Mouse (Mus musculus): ENCODE data around the gene Sall4.

- TF ChIP-seq CTCF (IDR thresholded peaks at IDR 0.05; ENCODE audit: low read depth, low read length): no peak
- TF ChIP-seq TAL1 (conservative IDR thresholded peaks at IDR 0.05; ENCODE audit: low read depth, low read length): no peak
- TF ChIP-seq GATA1 (IDR thresholded peaks at IDR 0.05; ENCODE audit: borderline replicate concordance, low read length): no peak
- no peak for TF ChIP-seq POLR2AphosphoS5 (IDR thresholded peaks at IDR 0.05; ENCODE audit: insufficient replicate concordance, low read depth, low read length)
- no peak for TF ChIP-seq GATA2 (IDR thresholded peaks at IDR 0.05; ENCODE audit: borderline replicate concordance, low read depth, low read length)
Measured at GRCm38 (mm10) chr2:168780596-168780995, 12.9 kb upstream of the Sall4 start.

All from G1E (cell line).